Comparison of ENCODE assay signal across 9 mouse cellular contexts in the genomic region with DNA sequence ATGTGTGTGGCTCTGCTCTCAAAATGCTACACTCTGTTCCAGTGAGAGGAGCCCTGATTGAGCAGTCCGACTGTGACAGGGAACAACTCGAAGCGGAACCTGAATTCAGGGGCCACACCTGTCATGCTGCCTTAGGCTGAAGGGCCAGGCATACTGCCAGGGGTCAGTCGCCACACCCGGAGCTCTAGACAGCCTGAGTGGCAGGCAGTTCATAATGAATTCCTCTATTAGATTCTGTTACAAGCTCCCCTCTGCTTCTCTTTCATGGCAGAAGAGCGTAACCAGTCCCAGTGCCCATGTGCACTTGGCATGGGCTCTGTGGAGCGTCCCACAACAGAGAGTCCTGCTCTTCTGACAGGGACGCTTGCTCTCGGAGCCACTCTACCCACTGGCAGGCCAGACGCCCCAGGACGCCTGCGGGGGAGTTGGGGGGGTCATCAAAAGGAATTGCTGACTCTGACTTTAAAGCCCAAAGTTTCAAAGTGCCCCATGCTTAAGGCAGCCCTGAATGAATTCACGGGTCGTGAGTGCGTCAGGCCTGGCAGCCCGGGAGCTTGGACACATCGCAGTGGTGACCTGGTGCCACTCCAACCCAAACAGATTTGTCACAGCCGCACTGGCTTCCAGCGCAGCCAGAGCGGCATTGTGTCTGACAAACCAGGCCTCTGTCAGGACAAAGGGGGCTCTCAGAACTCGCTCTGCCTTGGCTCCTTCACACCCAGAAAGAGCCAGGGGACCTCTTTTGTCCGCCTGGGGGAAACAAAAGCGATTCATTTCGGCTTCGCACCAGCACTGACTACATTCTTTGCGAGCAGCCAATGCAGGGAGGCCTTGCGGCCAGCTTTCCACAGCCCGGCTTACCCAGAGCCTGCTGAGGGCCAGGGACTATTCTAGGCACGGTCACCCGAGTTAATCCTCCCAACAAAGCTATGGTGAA.
DNase-seq lines count a peak whose midpoint lies in the region; ATAC-seq and TF ChIP-seq lines count a peak whose summit lies in the region.
"Had no signal": no experiment of that assay in that cellular context is flagged by ENCODE, and none has a peak within 500 bp of the region (broad histone marks: within the 10 kb centered on the region; RNA-seq: fewer than 3 reads in every experiment).

No protein-coding gene starts in this region.

- no peaks in the 10 kb centered on the region for H3K36me3 ChIP-seq in hindbrain, embryonic 10.5 days
- H3K36me3 ChIP-seq in midbrain, postnatal 0 days (ENCODE audit: insufficient read depth, low read length), result no peaks in the 10 kb centered on the region
- H3K36me3 ChIP-seq: liver, embryonic 13.5 days had no signal

- H3K4me3 ChIP-seq in hindbrain, embryonic 10.5 days, result peak overlapping the region; percentile 32
- H3K4me3 ChIP-seq in midbrain, postnatal 0 days (ENCODE audit: low read depth, low read length), result no peak overlapping the region
- H3K4me3 ChIP-seq: liver, embryonic 13.5 days had no signal

- no peaks in the 10 kb centered on the region for H3K9me3 ChIP-seq in hindbrain, embryonic 10.5 days
- no peaks in the 10 kb centered on the region for H3K9me3 ChIP-seq in midbrain, postnatal 0 days (ENCODE audit: low read length)
- H3K9me3 ChIP-seq: liver, embryonic 13.5 days had no signal

- no peak overlapping the region for H3K9ac ChIP-seq in midbrain, postnatal 0 days (replicated peaks; ENCODE audit: low read length, poor library complexity, severe bottlenecking)
- H3K9ac ChIP-seq: liver, embryonic 13.5 days had no signal

- H3K4me1 ChIP-seq in hindbrain, embryonic 10.5 days (replicated peaks), result peaks cover 71% of the 10 kb centered on the region
- no peaks in the 10 kb centered on the region for H3K4me1 ChIP-seq in midbrain, postnatal 0 days (ENCODE audit: insufficient read depth, low read length)
- H3K4me1 ChIP-seq: liver, embryonic 13.5 days had no signal

- peak; percentile 12 for DNase-seq in ovary, postnatal 36 days (ENCODE audit: low spot score)
- DNase-seq in ovary, postnatal 10 days (ENCODE audit: low spot score), result no peak
- DNase-seq in frontal cortex, postnatal 10 days (ENCODE audit: low spot score in 2 of 2), result peak; percentile 58
- DNase-seq in hindbrain, embryonic 10.5 days (ENCODE audit: low spot score), result peak; percentile 89
- DNase-seq in left cerebral cortex, postnatal 14 days (ENCODE audit: low spot score in 2 of 2), result peak; percentile 53 to 60
- DNase-seq in midbrain, postnatal 0 days (ENCODE audit: low spot score), result peak; percentile 94
- no peak for DNase-seq in testis, postnatal 10 days (ENCODE audit: low spot score)
- DNase-seq in thymus, postnatal 4 days, result no peak
- DNase-seq: liver, embryonic 13.5 days had no signal

- H3K27me3 ChIP-seq in hindbrain, embryonic 10.5 days (ENCODE audit: insufficient read depth, poor library complexity, severe bottlenecking), result no peaks in the 10 kb centered on the region
- no peaks in the 10 kb centered on the region for H3K27me3 ChIP-seq in midbrain, postnatal 0 days (ENCODE audit: insufficient read depth, low read length)

- H3K4me2 ChIP-seq in midbrain, postnatal 0 days (ENCODE audit: low read depth, low read length, poor library complexity, severe bottlenecking), result no peak overlapping the region
- H3K4me2 ChIP-seq: liver, embryonic 13.5 days had no signal

- 13% methylated on average over 30 of the region's 30 CpGs for WGBS in hindbrain, embryonic 10.5 days
- WGBS in midbrain, postnatal 0 days, result 9% methylated on average over 30 of the region's 30 CpGs

- intact Hi-C loops in left cerebral cortex, postnatal 14 days (cut with DNase I), result no loop called here

- no peak for TF ChIP-seq CTCF in midbrain, postnatal 0 days (IDR thresholded peaks at IDR 0.05)

- ATAC-seq in midbrain, postnatal 0 days (ENCODE audit: low FRiP score), result peak; percentile 90

- H3K27ac ChIP-seq in hindbrain, embryonic 10.5 days, result peak overlapping the region; percentile 94
- peak overlapping the region; percentile 32; the same call in 1 of the 2 replicates for H3K27ac ChIP-seq in midbrain, postnatal 0 days (ENCODE audit: low read depth, low read length)
- H3K27ac ChIP-seq: liver, embryonic 13.5 days had no signal

Comparison
In these comparisons a context has a peak if more than half of its experiments do, and no peak if none do; other contexts are left out.
1. DNase-seq: peak in ovary, postnatal 36 days (single experiment), frontal cortex, postnatal 10 days (2 of 2), hindbrain, embryonic 10.5 days (single experiment), left cerebral cortex, postnatal 14 days (2 of 2) and midbrain, postnatal 0 days (single experiment); none in ovary, postnatal 10 days (single experiment), testis, postnatal 10 days (single experiment) and thymus, postnatal 4 days (single experiment).